Mouse (Mus musculus): ENCODE data around the gene Olfr449. TPM values are rescaled to one million over a fixed set of nuclear protein-coding genes. Genes with fewer than 3 reads are reported as not detected.

Gene Olfr449
- polyA plus RNA-seq, 1 experiment from 2014 or later: not detected

Other genes starting within 250 kb of the Olfr449 start
- gene Tcaf3, start 236.7 kb upstream of the Olfr449 start, polyA plus RNA-seq (2014; fragmentation: Nextera tagmentation; extraction: Ambion mirVana): not detected in 2 replicates
- gene Tcaf2, start 189.1 kb upstream of the Olfr449 start, polyA plus RNA-seq (2014; fragmentation: Nextera tagmentation; extraction: Ambion mirVana): 1.3 and 1.4 TPM in 2 replicates
- 56.2 and 61.3 TPM in 2 replicates for gene Tcaf1, start 124.3 kb upstream of the Olfr449 start, polyA plus RNA-seq (2014; fragmentation: Nextera tagmentation; extraction: Ambion mirVana)
- gene Olfr453, start 95.0 kb upstream of the Olfr449 start, polyA plus RNA-seq (2014; fragmentation: Nextera tagmentation; extraction: Ambion mirVana): not detected in 2 replicates
- gene Olfr38, start 78.0 kb upstream of the Olfr449 start, polyA plus RNA-seq (2014; fragmentation: Nextera tagmentation; extraction: Ambion mirVana): not detected in 2 replicates
- not detected in 2 replicates for gene Olfr452, start 49.3 kb upstream of the Olfr449 start, polyA plus RNA-seq (2014; fragmentation: Nextera tagmentation; extraction: Ambion mirVana)
- gene Olfr450, start 22.4 kb upstream of the Olfr449 start, polyA plus RNA-seq (2014; fragmentation: Nextera tagmentation; extraction: Ambion mirVana): not detected in 2 replicates
- not detected in 2 replicates for gene Olfr448, start 56.1 kb downstream of the Olfr449 start, polyA plus RNA-seq (2014; fragmentation: Nextera tagmentation; extraction: Ambion mirVana)
- gene Olfr447, start 74.5 kb downstream of the Olfr449 start, polyA plus RNA-seq (2014; fragmentation: Nextera tagmentation; extraction: Ambion mirVana): not detected in 2 replicates
- gene Olfr446, start 87.0 kb downstream of the Olfr449 start, polyA plus RNA-seq (2014; fragmentation: Nextera tagmentation; extraction: Ambion mirVana): not detected in 2 replicates
- not detected in 2 replicates for gene Olfr444, start 114.7 kb downstream of the Olfr449 start, polyA plus RNA-seq (2014; fragmentation: Nextera tagmentation; extraction: Ambion mirVana)